Mouse (Mus musculus) liver, adult (tissue): ENCODE results near the gene Gps2.

Experiments used
- GATA4 ChIP-seq: IDR thresholded peaks from 2 replicates; pipeline ENCODE4 v1.6.1; 2014; ENCODE audit warnings: mild to moderate bottlenecking, low read length; ENCODE audit not compliant: insufficient replicate concordance

Gene Gps2

DNA sequence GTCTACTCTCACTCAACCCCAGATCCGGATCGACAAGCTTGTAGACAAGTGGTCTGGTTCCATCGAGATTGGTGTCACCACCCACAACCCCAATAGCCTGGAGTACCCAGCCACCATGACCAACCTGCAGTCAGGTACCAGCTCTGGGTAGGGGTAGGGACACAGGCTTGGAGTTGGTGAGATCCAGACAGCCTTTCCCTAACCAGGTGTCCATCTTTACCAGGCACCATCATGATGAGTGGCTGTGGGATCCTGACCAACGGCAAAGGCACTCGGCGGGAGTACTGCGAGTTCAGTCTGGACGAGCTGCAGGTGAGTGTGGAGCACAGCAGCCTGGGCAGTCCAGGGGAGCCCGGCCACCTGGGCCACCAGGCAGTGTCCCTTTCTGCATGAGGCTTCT lies 9.4 kb upstream of the Gps2 start:
- TF ChIP-seq GATA4, result no peak

DNA sequence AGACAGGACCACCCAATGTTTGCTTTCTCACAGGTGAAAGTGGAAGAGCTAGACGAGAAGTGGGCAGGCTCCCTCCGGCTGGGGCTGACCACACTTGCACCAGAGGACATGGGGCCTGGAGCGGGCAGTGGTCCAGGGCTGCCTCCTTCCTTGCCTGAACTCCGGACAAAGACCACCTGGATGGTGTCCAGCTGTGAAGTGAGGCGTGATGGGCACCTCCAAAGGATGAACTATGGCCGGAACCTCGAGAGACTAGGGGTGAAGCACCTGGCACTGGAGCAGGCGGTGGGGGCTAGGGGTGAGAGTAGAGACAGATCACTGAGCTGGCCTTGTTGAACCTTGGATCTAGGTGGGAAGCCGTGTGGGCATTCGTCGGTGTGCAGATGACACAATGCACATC lies 5.0 kb upstream of the Gps2 start:
- no peak for TF ChIP-seq GATA4

GRCm38 (mm10) chr11:69909174-69909573 lies 4.5 kb upstream of the Gps2 start:
- TF ChIP-seq GATA4, result no peak

DNA sequence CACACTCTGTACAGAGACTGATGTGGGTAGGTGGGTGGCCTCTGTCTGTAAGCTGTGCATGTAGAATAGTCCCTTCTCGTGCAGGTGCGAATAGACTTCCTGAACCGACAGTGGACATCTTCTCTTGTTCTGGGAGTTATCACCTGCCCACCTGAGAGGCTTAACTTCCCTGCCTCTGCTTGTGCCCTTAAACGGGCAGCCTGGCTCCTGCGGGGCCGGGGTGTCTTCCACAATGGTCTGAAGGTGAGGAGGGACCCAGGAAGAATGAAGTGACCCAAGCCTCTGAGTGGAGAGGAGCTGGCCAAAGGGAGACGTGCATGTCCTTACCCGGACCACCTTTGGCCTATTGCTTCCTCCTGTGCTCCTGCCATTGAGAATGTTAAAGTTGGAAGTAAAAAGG lies 3.5 kb upstream of the Gps2 start:
- TF ChIP-seq GATA4, result no peak

DNA sequence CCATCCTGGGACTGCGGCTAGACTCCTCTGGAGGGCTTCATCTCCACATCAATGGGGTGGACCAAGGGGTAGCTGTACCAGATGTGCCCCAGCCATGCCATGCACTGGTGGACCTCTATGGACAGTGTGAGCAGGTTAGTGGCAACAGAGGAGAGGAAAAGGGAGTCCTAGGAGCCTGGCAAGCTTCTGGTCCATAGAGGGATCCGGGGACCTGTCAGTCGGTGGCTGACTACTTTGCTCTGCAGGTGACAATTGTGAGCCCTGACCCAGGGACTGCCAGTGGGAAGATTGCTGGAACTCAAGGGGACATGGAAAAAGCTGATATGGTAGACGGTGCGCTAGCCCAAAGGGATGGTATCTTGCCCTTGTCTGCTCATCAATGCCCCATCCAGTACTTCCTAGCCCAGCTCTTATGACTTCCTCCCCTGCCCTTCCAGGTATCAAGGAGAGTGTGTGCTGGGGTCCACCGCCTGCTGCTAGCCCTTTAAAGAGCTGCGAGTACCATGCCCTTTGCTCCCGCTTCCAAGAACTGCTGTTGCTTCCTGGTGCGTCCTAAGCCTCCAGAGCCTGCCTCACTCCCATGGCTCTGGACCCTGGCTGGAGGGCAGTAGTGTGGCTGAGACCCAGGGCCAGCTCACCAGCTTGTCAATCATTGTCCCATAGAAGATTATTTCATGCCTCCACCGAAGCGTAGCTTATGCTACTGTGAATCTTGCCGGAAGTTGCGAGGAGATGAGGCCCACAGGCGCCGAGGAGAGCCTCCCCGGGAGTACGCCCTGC lies 2.7 kb upstream of the Gps2 start:
- no peak for TF ChIP-seq GATA4

DNA sequence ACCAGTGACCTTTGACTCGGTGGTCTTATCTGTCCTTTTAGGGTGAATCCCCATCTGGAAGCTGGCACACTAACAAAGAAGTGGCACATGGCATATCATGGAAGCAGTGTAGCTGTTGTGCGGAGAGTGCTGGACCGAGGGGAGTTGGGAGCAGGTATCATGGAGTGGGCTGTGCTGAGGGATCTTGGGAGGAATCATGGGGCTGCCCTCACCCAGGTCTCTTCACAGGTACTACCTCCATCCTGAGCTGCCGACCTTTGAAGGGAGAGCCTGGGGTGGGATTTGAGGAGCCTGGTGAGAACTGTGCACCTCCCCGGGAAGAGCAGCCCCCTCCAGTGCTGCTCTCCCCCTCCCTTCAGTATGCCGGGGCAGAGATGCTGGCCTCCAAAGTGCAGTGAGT lies 2.0 kb upstream of the Gps2 start:
- no peak for TF ChIP-seq GATA4

DNA sequence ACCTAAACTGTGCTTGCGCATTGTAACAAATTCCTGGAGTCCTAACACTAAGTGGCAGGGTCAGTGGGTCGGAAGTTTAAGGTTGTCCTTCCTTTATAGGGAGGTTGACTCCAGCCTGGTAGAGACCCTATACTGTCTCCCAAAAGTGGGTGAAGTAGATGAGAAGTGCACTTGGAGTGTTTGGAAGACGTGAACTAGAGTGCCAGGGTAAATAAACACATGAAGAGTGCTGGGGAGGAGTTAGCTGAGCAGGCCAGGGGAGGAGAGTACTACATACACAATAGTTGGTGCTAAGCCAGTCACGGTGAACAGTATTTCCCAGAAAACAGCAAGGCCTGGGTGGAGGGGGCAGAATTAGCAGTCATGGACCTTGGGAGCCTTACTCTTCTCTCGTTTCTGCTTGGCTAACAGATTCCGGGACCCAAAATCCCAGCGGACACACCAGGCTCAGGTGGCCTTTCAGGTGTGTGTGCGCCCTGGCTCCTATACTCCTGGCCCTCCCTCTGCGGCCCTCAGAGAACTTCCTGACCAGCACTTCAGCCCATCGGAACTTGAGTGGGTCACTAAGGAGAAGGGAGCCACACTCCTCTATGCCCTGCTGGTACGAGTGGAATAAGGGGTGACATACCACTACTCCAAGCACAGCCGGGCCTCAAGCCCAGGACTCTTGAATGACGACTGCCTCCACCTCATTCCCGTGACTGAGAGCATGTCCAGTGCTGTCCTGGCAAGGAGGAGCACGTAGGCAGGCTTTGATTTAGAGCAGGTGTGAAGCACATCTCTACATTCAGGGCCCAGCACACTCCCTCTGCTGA lies 765 bp upstream of the Gps2 start:
- no peak for TF ChIP-seq GATA4

- TF ChIP-seq GATA4, result no peak
Observed at GRCm38 (mm10) chr11:69914372-69914764, 680 bp downstream of the Gps2 start.

GRCm38 (mm10) chr11:69914917-69915430 lies 1.3 kb downstream of the Gps2 start:
- no peak for TF ChIP-seq GATA4

GRCm38 (mm10) chr11:69915667-69916627 lies 2.3 kb downstream of the Gps2 start:
- no peak for TF ChIP-seq GATA4

GRCm38 (mm10) chr11:69917379-69917948 lies 3.8 kb downstream of the Gps2 start:
- no peak for TF ChIP-seq GATA4

GRCm38 (mm10) chr11:69918118-69918517 lies 4.4 kb downstream of the Gps2 start:
- no peak for TF ChIP-seq GATA4

DNA sequence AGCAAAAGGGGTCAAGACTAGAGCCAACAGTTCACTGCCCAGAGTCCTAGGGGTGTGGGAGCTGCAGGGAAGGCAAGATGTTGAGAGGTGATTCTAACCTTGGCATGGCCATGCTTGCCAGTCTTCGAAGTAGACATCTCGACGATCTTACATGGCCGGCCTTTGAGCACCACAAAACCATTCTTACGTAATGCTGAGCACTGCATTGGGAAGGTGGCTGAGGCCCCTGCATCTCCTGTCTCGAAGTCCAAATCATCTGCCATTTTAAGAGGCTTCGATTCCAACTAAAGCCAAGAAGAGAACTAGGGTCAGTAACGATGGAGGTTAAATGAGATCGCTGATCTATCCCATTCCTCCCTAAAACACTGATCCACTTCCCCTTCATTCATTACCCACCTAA lies 5.4 kb downstream of the Gps2 start:
- TF ChIP-seq GATA4, result no peak

DNA sequence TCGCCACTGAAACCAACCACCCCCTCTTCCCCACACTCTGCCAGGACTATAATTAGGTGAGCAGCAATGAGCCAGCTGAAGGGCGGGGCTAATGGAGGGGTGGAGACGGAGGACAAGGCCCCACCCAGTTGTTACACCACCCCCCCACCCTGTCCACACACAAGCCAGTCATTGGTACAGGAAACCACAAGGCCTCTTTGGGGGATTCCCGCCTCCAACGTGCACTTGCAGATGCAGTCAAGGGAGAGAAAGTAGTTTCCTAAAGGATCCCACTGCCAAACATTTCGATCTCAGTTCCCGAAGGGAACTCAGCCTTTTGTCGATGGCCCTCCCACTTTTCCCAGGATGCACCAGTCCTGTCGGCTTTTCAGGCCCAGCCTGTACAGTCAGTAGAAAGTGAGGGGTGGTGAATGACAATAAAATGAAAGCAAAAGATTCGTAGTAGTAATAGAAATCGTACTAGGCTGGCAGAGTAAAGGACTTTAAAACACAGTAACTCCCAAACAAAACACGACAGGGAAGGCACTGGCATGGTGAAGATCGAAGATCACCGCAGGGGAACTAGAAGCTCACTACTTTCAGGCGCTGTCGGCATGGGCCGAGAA lies 6.1 kb downstream of the Gps2 start:
- TF ChIP-seq GATA4, result no peak
